Mouse (Mus musculus): ENCODE data around the gene Dynlt1c. TPM values are rescaled to one million over a fixed set of nuclear protein-coding genes. Genes with fewer than 3 reads are reported as not detected.
"Not testable (repeated sequence)": the region's sequence is repeated elsewhere in the genome, so short reads cannot be mapped to it uniquely, and the experiment has no call there.

The Dynlt1c gene
- total RNA-seq (2021) = 10 to 100 TPM; 21.6 to 27.9 TPM
- long read RNA-seq, experiment 1, transcript Dynlt1c-201 (5 exons, 2,589 nt) = major isoform, 40 of 89 reads
- long read RNA-seq, experiment 1, partial matches to known transcripts = 16 of 89 reads
- long read RNA-seq, experiment 1, other reads (novel, unspliced or antisense) = 32 of 89 reads
- long read RNA-seq, experiment 2, transcript Dynlt1c-201 (5 exons, 2,589 nt) = major isoform, 73 of 194 reads
- long read RNA-seq, experiment 2, partial matches to known transcripts = 3 of 194 reads
- long read RNA-seq, experiment 2, other reads (novel, unspliced or antisense) = 118 of 194 reads

DNA sequence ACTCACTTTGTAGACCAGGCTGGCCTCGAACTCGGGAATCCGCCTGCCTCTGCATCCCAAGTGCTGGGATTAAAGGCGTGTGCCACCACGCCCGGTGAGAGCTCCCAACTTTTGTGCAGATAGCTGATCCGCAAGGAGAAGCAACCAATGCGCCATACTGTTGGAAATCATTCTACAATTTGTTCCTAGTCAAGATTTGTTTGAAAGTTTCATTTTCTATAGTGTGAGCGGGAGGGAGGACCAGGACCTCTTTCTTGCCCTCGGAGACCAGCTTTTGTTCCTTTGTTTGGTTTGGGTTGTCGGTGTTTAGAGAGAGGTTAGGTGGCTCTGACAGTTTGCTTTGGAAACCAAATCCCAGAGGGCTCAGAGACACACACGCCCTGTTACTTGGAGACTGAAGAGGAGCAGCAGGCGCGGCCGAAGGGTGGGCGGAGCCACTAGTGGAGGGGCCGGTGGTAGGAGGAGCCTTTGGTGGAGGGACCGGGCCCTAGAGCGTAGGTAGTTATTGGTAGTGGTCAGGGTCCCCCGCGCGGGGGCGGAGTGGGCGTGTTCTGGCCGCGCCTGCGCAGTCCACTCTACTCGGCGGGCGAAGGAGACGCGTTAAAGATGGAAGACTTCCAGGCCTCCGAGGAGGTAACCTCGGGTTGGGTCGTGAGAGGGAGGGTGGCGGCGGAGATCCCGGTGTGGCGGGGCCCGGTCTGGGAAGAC is at the start of gene Dynlt1c:
Dynlt1c (plus strand) TSS at position 468 of the 708 bp plus-strand sequence.
- peak; percentile 39 to 58 for DNase-seq (ENCODE audit: low spot score in 2 of 2)

GRCm38 (mm10) chr17:6553798-6554197 is 47.7 kb upstream of the Dynlt1c start:
- DNase-seq (ENCODE audit: low spot score in 2 of 2) = not testable (repeated sequence)

GRCm38 (mm10) chr17:6554243-6554642 is 47.2 kb upstream of the Dynlt1c start:
- not testable (repeated sequence) for DNase-seq (ENCODE audit: low spot score in 2 of 2)

GRCm38 (mm10) chr17:6559447-6560133 is 41.9 kb upstream of the Dynlt1c start:
- not testable (repeated sequence) for DNase-seq (ENCODE audit: low spot score in 2 of 2)

DNA sequence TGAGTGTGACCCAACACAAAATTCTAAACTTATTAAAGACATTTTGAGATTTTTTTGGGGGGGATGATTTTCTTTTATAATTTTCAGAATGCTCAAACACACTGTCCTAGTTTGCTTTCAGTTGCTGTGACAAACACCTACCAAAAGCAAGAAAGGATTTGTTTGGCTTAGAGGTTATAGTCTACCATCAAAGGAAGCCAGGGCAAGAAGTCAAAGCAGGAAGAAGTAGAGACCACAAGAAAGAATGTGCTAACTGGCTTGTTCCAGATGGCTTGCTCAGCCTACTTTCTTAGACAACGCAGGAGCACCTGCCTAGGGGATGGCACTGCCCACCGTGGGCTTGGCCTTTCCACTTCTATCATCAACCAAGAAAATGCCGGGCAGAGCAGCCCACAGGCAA is 36.6 kb upstream of the Dynlt1c start:
- DNase-seq (ENCODE audit: low spot score in 2 of 2) = not testable (repeated sequence)

- DNase-seq (ENCODE audit: low spot score in 2 of 2) = not testable (repeated sequence)
These were observed 33.6 kb upstream of the Dynlt1c start for GRCm38 (mm10) chr17:6567908-6568307.

DNA sequence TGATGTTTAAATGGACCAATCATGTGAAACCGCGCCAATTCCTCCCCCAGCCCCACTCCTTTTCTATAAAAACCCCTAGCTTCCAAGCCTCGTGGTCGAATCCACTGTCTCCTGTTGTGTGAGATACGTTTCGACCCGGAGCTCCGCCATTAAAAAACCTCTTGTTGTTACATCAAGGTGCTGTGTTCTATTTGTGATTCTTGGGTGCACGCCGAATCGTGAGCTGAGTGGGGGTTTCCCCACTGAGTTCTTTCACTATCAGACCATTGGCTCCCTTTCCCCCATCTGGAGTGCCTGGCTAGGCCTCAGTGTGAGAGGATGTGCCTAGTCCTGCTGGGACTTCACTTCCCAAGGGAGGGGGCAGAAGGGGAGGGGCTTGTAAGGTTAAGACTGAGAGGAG is 30.2 kb upstream of the Dynlt1c start:
- DNase-seq (ENCODE audit: low spot score in 2 of 2) = not testable (repeated sequence)

GRCm38 (mm10) chr17:6572202-6572601 is 29.3 kb upstream of the Dynlt1c start:
- not testable (repeated sequence) for DNase-seq (ENCODE audit: low spot score in 2 of 2)

DNA sequence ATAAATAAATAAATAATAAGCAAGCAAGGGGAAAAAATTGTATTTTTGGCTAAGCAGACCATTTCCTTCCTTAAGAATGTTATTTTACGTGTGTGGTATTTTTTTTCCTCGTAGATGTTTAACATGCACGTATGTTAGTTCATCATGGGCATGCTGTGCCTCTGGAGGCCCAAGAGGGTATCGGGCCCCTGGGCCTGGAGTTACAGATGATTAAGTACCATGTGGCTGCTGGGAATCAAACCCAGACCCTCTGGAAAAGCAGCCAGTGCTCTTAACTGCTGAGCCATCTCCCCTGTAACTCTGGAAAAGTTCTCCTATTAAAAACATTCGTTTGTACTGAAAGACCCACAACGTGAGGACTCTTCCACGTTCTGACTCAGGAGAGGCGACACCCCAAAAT is 26.1 kb upstream of the Dynlt1c start:
- not testable (repeated sequence) for DNase-seq (ENCODE audit: low spot score in 2 of 2)

- DNase-seq (ENCODE audit: low spot score in 2 of 2) = not testable (repeated sequence)
These were observed 12.8 kb upstream of the Dynlt1c start for GRCm38 (mm10) chr17:6588672-6589071.

- not testable (repeated sequence) for DNase-seq (ENCODE audit: low spot score in 2 of 2)
These were observed 9.4 kb upstream of the Dynlt1c start for GRCm38 (mm10) chr17:6592109-6592508.

GRCm38 (mm10) chr17:6593896-6594295 is 7.6 kb upstream of the Dynlt1c start:
- not testable (repeated sequence) for DNase-seq (ENCODE audit: low spot score in 2 of 2)

- DNase-seq (ENCODE audit: low spot score in 2 of 2) = not testable (repeated sequence)
These were observed 5.5 kb upstream of the Dynlt1c start for GRCm38 (mm10) chr17:6595776-6596497.

GRCm38 (mm10) chr17:6598356-6598755 is 3.1 kb upstream of the Dynlt1c start:
- DNase-seq (ENCODE audit: low spot score in 2 of 2) = not testable (repeated sequence)

GRCm38 (mm10) chr17:6600216-6600911 is 1.1 kb upstream of the Dynlt1c start:
- not testable (repeated sequence) for DNase-seq (ENCODE audit: low spot score in 2 of 2)

DNA sequence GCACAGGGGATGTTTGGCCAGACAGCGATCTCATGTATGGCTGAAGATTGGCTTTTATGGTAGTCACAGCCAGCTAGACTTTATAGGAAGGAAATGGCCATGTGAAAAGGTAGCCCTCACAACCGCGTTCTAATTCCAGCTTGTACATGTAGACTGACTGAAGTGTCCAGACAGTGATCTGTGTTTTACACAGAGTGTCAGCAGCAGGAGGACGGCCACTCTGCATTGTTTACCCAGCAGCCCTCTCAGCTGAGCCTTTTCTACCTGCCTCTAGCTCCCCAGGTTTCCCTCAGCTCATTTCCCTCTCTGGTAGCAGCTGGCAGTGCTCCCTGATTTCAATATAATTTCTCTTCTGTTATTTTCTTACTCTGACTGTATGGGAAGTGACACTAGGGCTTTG is 734 bp downstream of the Dynlt1c start:
- not testable (repeated sequence) for DNase-seq (ENCODE audit: low spot score in 2 of 2)

GRCm38 (mm10) chr17:6605347-6605746 is 3.9 kb downstream of the Dynlt1c start:
- DNase-seq (ENCODE audit: low spot score in 2 of 2) = not testable (repeated sequence)

- not testable (repeated sequence) for DNase-seq (ENCODE audit: low spot score in 2 of 2)
These were observed 12.1 kb downstream of the Dynlt1c start for GRCm38 (mm10) chr17:6613524-6613923.

DNA sequence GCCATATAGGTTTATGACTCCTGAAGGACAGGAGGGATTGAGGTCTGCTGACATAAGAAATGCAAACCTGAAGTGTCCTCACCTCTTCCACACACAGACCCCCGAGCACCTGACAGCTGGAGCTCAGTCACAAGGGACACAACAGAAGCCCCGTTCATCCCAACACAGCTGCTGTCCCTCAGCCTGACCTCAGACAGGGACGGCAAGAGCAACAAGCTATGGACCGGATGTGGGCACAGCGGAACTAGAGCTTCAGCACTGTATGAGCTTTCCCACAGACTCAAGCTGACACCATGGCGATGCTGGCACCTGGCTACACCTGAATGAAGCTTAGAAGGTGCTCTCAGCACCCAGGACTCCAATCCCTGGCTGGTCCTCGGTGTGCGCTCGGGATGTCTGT is 12.8 kb downstream of the Dynlt1c start:
- DNase-seq (ENCODE audit: low spot score in 2 of 2) = not testable (repeated sequence)

DNA sequence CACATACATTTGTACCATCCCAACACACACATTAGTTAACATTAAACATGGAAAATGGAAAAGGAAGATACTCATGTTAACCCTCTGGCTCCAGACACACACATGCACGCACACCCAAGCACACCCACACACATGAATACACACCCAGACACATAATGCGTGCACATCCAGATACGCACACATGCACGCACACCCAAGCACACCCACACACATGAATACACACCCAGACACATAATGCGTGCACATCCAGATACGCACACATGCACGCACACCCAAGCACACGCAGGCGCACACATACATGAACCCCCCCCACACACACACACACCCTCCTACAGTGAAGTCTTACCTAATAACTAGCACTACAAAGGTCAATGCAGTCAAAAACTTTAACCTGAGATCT is 15.3 kb downstream of the Dynlt1c start:
- DNase-seq (ENCODE audit: low spot score in 2 of 2) = not testable (repeated sequence)

All from layer of hippocampus, postnatal 14 days (tissue).